Mouse (Mus musculus): ENCODE data around the gene St13. TPM values are rescaled to one million over a fixed set of nuclear protein-coding genes. Genes with fewer than 3 reads are reported as not detected.

St13 gene
- polyA plus RNA-seq, 1 experiment from 2014 or later = 191 TPM

- under 1% methylated on average over 21 of the region's 21 CpGs for WGBS
Observed at GRCm38 (mm10) chr15:81399297-81399637, 610 bp downstream of the St13 start.

GRCm38 (mm10) chr15:81398189-81398588, 1.7 kb downstream of the St13 start:
- Histone ChIP-seq H3K9me3 (no peaks in the 10 kb centered on the region), H3K36me3 (no peaks in the 10 kb centered on the region), H3K4me1 (replicated peaks) (peaks cover 34% of the 10 kb centered on the region), H3K4me2 (peak overlapping the region; percentile 81), H3K9ac (peak overlapping the region; percentile 92), H3K27me3 (no peaks in the 10 kb centered on the region), H3K27ac (no peak overlapping the region), H3K4me3 (peak overlapping the region; percentile 96)
- ATAC-seq (ENCODE audit: low FRiP score) = no peak

More at GRCm38 (mm10) chr15:81399297-81399637, 610 bp downstream of the St13 start:
- Histone ChIP-seq H3K27me3 (no peaks in the 10 kb centered on the region), H3K4me3 (peak overlapping the region; percentile 96), H3K4me2 (peak overlapping the region; percentile 81), H3K36me3 (no peaks in the 10 kb centered on the region), H3K9ac (peak overlapping the region; percentile 92), H3K9me3 (no peaks in the 10 kb centered on the region), H3K4me1 (replicated peaks) (peaks cover 34% of the 10 kb centered on the region), H3K27ac (peak overlapping the region; percentile 96)
- peak; percentile 86; the same call in 1 of the 2 replicates for ATAC-seq (ENCODE audit: low FRiP score)

- WGBS = 91% methylated on average over 8 of the region's 8 CpGs
- Histone ChIP-seq H3K9me3 (no peaks in the 10 kb centered on the region), H3K27ac (no peak overlapping the region)
Observed at GRCm38 (mm10) chr15:81394211-81394915, 5.5 kb downstream of the St13 start.

GRCm38 (mm10) chr15:81392997-81393396, 6.9 kb downstream of the St13 start:
- Histone ChIP-seq H3K4me1 (replicated peaks) (peaks cover 15% of the 10 kb centered on the region), H3K27ac (no peak overlapping the region), H3K9ac (no peak overlapping the region), H3K36me3 (peaks cover 35% of the 10 kb centered on the region), H3K27me3 (no peaks in the 10 kb centered on the region), H3K4me3 (no peak overlapping the region), H3K4me2 (no peak overlapping the region), H3K9me3 (no peaks in the 10 kb centered on the region)
- no peak for ATAC-seq (ENCODE audit: low FRiP score)

More at GRCm38 (mm10) chr15:81394211-81394915, 5.5 kb downstream of the St13 start:
- Histone ChIP-seq H3K9ac (no peak overlapping the region), H3K4me2 (no peak overlapping the region), H3K36me3 (peaks cover 23% of the 10 kb centered on the region), H3K27me3 (no peaks in the 10 kb centered on the region), H3K4me3 (no peak overlapping the region), H3K4me1 (replicated peaks) (peaks cover 23% of the 10 kb centered on the region)
- no peak for ATAC-seq (ENCODE audit: low FRiP score)

- Histone ChIP-seq H3K27ac (no peak overlapping the region), H3K4me3 (no peak overlapping the region), H3K4me2 (no peak overlapping the region), H3K9me3 (no peaks in the 10 kb centered on the region), H3K27me3 (no peaks in the 10 kb centered on the region), H3K36me3 (peaks cover 91% of the 10 kb centered on the region), H3K4me1 (replicated peaks) (no peaks in the 10 kb centered on the region), H3K9ac (no peak overlapping the region)
- ATAC-seq (ENCODE audit: low FRiP score) = no peak
- WGBS = over 99% methylated on average over 5 of the region's 5 CpGs
Observed at GRCm38 (mm10) chr15:81386327-81386726, 13.6 kb downstream of the St13 start.

DNA sequence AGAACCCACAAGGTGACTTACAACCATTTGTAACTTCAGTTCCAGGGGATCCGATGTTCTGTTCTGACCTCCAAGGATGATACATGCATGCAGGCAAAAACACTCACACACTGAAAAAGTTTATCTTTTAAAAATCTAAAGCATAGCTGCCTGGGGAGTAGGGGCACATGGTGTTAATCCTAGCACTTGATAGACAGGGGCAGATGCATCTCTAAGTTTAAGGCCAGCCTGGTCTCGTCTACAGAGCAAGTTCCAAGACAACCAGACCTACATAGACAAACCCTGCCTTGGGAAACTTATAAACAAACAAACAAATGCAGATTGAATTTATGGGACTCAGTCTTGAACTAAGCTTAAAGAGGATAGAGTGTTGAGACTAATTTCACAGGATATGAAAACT, 21.0 kb downstream of the St13 start:
- peaks cover 72% of the 10 kb centered on the region for H3K36me3 ChIP-seq
- WGBS = 89% methylated on average over 2 of the region's 2 CpGs

DNA sequence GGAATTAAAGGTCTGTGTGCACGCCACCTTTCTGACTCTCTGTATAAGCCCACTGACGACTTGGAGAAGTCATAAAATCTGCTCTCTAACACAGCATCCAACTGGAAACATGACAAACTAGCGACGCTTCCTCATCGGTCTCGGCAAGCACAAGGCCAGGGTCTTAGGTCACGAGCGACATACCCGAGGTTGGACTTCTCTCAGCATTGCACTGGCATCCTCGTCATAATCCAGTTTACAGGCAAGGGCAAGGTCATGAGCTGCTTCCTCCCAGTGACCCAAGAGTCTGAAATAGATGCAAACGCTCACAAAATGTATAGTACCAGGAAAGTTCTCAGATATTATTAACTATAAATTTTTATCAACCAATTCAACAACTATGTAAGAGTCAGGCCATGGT, 25.3 kb downstream of the St13 start:
- Histone ChIP-seq H3K27me3 (no peaks in the 10 kb centered on the region), H3K4me2 (no peak overlapping the region), H3K27ac (no peak overlapping the region), H3K4me3 (no peak overlapping the region), H3K9me3 (no peaks in the 10 kb centered on the region), H3K36me3 (peaks cover 74% of the 10 kb centered on the region), H3K4me1 (replicated peaks) (no peaks in the 10 kb centered on the region), H3K9ac (no peak overlapping the region)
- WGBS = 93% methylated on average over 11 of the region's 11 CpGs
- ATAC-seq (ENCODE audit: low FRiP score) = no peak

More for the DNA sequence above, 21.0 kb downstream of the St13 start:
- H3K4me1 ChIP-seq (replicated peaks) = no peaks in the 10 kb centered on the region
- H3K9ac ChIP-seq = no peak overlapping the region
- H3K27me3 ChIP-seq = no peaks in the 10 kb centered on the region
- no peak overlapping the region for H3K27ac ChIP-seq
- no peak for ATAC-seq (ENCODE audit: low FRiP score)
- H3K9me3 ChIP-seq = no peaks in the 10 kb centered on the region
- no peak overlapping the region for H3K4me2 ChIP-seq
- H3K4me3 ChIP-seq = no peak overlapping the region

- Histone ChIP-seq H3K27me3 (no peaks in the 10 kb centered on the region), H3K4me3 (no peak overlapping the region), H3K36me3 (peaks cover 84% of the 10 kb centered on the region), H3K4me2 (no peak overlapping the region), H3K27ac (no peak overlapping the region), H3K9ac (no peak overlapping the region), H3K4me1 (replicated peaks) (no peaks in the 10 kb centered on the region), H3K9me3 (no peaks in the 10 kb centered on the region)
- 90% methylated on average over 1 of the region's 1 CpGs for WGBS
- no peak for ATAC-seq (ENCODE audit: low FRiP score)
Observed at GRCm38 (mm10) chr15:81370356-81370755, 29.5 kb downstream of the St13 start.

GRCm38 (mm10) chr15:81368601-81369000, 31.3 kb downstream of the St13 start:
- Histone ChIP-seq H3K4me2 (no peak overlapping the region), H3K36me3 (peaks cover 86% of the 10 kb centered on the region), H3K27me3 (no peaks in the 10 kb centered on the region), H3K9me3 (no peaks in the 10 kb centered on the region), H3K9ac (no peak overlapping the region), H3K4me3 (no peak overlapping the region), H3K4me1 (replicated peaks) (no peaks in the 10 kb centered on the region), H3K27ac (no peak overlapping the region)
- no peak for ATAC-seq (ENCODE audit: low FRiP score)
- WGBS = 97% methylated on average over 1 of the region's 1 CpGs

DNA sequence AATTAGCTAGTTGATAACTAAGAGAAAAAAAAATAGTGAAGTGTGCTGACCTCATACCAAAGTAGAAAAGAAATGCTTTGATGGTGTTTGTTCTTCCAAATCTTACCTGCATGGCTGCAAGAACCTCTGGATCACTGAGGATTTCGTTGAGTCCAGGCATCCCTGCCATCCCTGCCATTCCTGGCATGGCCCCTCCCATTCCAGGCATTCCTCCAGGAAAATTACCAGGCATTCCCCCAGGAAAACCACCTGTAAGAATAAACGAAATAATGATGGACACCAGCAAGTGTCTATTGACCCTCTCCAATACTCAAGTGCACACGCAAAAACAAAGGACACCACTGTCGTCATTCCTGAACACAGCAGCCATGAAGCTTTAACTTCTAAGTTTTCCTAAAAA, 33.6 kb downstream of the St13 start:
- Histone ChIP-seq H3K36me3 (peaks cover 74% of the 10 kb centered on the region), H3K9me3 (no peaks in the 10 kb centered on the region), H3K4me1 (replicated peaks) (peaks cover 4% of the 10 kb centered on the region; the same call in 1 of the 2 replicates), H3K4me2 (no peak overlapping the region), H3K9ac (no peak overlapping the region), H3K27ac (no peak overlapping the region), H3K4me3 (no peak overlapping the region), H3K27me3 (no peaks in the 10 kb centered on the region)
- 85% methylated on average over 4 of the region's 4 CpGs for WGBS
- ATAC-seq (ENCODE audit: low FRiP score) = no peak

GRCm38 (mm10) chr15:81365246-81365645, 34.6 kb downstream of the St13 start:
- H3K36me3 ChIP-seq = peaks cover 66% of the 10 kb centered on the region
- peaks cover 10% of the 10 kb centered on the region for H3K4me1 ChIP-seq (replicated peaks)
- H3K9me3 ChIP-seq = no peaks in the 10 kb centered on the region
- no peak overlapping the region for H3K27ac ChIP-seq
- no peak overlapping the region for H3K9ac ChIP-seq
- no peaks in the 10 kb centered on the region for H3K27me3 ChIP-seq
- no peak for ATAC-seq (ENCODE audit: low FRiP score)
- no peak overlapping the region for H3K4me2 ChIP-seq
- H3K4me3 ChIP-seq = no peak overlapping the region
- 93% methylated on average over 8 of the region's 8 CpGs for WGBS

GRCm38 (mm10) chr15:81364271-81364670, 35.6 kb downstream of the St13 start:
- H3K4me2 ChIP-seq = no peak overlapping the region
- 94% methylated on average over 1 of the region's 1 CpGs for WGBS
- no peaks in the 10 kb centered on the region for H3K27me3 ChIP-seq
- H3K9me3 ChIP-seq = no peaks in the 10 kb centered on the region
- ATAC-seq (ENCODE audit: low FRiP score) = no peak
- peaks cover 57% of the 10 kb centered on the region for H3K36me3 ChIP-seq
- no peak overlapping the region for H3K9ac ChIP-seq
- no peak overlapping the region for H3K27ac ChIP-seq
- H3K4me1 ChIP-seq (replicated peaks) = peaks cover 20% of the 10 kb centered on the region
- H3K4me3 ChIP-seq = no peak overlapping the region

GRCm38 (mm10) chr15:81362501-81362900, 37.4 kb downstream of the St13 start:
- Histone ChIP-seq H3K36me3 (peaks cover 43% of the 10 kb centered on the region), H3K27ac (no peak overlapping the region), H3K9me3 (no peaks in the 10 kb centered on the region), H3K9ac (no peak overlapping the region), H3K27me3 (no peaks in the 10 kb centered on the region), H3K4me1 (replicated peaks) (peaks cover 24% of the 10 kb centered on the region), H3K4me2 (no peak overlapping the region), H3K4me3 (no peak overlapping the region)
- no peak for ATAC-seq (ENCODE audit: low FRiP score)
- WGBS = 68% methylated on average over 1 of the region's 1 CpGs

Measured in hindbrain, embryonic 13.5 days (tissue).